Mouse (Mus musculus) ES-Bruce4 (cell line): ENCODE measurements around the gene Kcnk7.

Experiments used
- CTCF ChIP-seq: IDR thresholded peaks from one replicate; pipeline ENCODE4 v1.8.1; 2011; ENCODE audit warnings: low read depth, low read length
- EP300 ChIP-seq: IDR thresholded peaks from 2 replicates; pipeline ENCODE4 v1.6.1; 2011; ENCODE audit warnings: low read depth, low read length; ENCODE audit not compliant: insufficient read depth
- POLR2A ChIP-seq: IDR thresholded peaks from one replicate; pipeline ENCODE4 v1.8.1; 2011; ENCODE audit warnings: low read length; ENCODE audit not compliant: insufficient read depth

DNA sequence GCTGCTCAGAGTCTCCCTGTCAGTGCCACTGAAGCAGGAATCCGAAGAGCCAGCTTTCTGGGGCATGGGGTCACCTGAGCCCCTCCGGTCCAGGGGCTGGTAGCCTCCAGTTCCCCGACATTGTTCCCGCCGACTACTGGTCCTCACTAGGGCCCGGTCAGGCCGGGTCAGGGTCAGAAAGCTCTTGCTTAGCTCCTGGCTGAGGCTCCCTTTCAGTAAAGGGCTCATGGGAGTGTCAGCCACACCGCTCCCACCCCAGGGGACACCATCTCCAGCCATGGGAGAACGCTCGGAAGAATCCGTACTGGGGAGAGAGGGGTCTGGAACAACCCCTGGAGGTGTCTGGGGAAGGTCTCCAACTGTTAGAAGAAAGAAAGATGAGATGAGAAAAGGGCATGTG, 18.3 kb upstream of the Kcnk7 start:
- TF ChIP-seq CTCF (no peak), EP300 (no peak), POLR2A (no peak)
